Mouse (Mus musculus) A20 (cell line): ENCODE results near the gene Olfr153.
"Not testable (repeated sequence)": the region's sequence is repeated elsewhere in the genome, so short reads cannot be mapped to it uniquely, and the experiment has no call there.

Experiments
- DNase-seq: peaks from one replicate; pipeline ENCODE4 v3.0.0-alpha.2; 2011; ENCODE audit warnings: low read depth, low spot score

Gene Olfr153

GRCm38 (mm10) chr2:87531496-87531895, at the start of gene Olfr153:
Gene Olfr153, plus strand, starts transcription at chr2:87531796.
- DNase-seq = no peak

DNA sequence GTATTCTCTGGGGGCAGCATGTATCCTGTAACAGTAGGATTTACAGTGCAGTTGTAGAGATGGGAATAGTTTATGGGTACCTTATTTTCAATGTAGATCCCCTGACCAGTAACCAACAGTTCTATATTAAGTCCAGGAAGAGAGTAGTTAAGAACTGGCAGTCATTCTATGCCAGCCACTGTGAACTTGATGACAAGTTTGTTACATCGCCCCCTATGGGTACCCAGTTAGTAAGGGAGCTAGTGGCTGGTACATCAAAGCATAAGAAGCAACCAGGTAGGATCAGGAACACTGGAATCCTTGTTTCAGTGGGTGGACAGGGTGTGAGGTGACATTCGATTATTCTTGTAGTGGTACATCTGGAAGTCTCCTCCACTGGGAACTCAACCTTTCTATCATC, 49.3 kb upstream of the Olfr153 start:
- DNase-seq = no peak

- not testable (repeated sequence) for DNase-seq
These were observed 34.6 kb upstream of the Olfr153 start, which contains the start of gene Pramel7 for GRCm38 (mm10) chr2:87496993-87497392. Gene Pramel7, minus strand, starts transcription at chr2:87497093.

DNA sequence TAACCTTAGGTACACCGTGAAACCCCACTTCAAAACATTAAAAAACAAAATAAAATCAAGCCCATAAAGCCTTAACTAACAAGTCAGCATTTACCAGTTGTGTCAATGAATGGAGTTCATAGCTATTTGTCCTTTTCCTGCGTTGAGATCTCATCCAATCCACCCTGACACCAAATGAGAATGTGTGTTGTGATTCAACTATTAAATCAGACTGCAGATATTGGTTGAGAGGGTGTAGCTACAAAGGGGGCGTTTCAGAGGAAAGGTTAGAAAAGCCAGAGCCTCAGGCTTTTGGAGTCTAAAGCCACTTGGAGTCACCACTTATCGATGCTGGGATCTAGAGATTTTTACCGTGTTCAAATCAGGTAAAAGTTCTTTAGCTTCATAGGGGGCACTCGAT, 25.3 kb upstream of the Olfr153 start, which contains the start of gene Pramel6:
Gene Pramel6, plus strand, starts transcription at position 301 of the 400 bp plus-strand sequence.
- no peak for DNase-seq

GRCm38 (mm10) chr2:87515046-87515445, 16.6 kb upstream of the Olfr153 start:
- DNase-seq = no peak

DNA sequence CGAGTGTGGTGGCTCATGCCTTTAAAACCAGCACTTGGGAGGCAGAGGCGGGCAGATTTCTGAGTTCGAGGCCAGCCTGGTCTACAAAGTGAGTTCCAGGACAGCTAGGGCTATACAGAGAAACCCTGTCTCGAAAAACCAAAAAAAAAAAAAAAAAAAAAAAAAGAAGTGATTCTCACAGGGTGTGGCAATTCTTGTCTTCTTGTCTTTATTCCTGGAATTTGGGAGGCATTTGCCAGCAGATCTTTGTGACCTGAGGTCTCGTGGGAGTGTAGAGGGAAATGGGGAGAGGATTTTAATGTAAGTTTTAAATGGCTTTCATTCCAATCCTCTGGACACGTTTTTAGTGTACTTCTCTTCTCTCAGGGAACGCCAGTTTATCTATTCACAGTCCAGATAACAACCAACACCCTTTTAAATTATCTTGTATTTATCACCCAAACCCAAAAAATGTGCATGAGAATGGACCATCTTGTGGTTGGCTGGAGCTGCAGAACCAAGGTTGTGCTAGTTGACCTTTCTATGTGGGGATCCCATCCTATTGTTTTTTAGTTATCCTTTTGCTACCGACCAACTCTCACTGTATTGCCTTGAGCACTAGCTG, 16.0 kb upstream of the Olfr153 start:
- DNase-seq = no peak

GRCm38 (mm10) chr2:87516581-87516980, 15.0 kb upstream of the Olfr153 start:
- no peak for DNase-seq

DNA sequence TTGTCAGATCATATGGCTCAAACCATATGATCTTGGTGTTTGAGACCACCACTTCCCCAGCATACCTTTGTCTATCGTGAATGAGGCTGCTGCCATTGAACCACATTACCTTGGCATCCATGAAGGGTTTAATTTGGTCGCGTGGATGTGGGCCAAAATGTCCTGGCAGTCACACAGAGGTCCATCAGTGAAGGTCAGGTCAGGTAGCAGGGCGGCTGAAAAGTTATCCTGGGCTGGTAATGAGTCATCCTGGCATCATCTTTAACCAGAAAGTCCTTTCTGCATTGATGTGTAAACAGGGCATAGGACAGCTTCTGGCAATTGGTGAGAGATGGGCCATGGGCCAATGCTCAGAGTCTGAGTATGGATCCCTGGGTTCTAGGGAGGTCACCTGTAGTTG, 10.9 kb upstream of the Olfr153 start:
- no peak for DNase-seq

DNA sequence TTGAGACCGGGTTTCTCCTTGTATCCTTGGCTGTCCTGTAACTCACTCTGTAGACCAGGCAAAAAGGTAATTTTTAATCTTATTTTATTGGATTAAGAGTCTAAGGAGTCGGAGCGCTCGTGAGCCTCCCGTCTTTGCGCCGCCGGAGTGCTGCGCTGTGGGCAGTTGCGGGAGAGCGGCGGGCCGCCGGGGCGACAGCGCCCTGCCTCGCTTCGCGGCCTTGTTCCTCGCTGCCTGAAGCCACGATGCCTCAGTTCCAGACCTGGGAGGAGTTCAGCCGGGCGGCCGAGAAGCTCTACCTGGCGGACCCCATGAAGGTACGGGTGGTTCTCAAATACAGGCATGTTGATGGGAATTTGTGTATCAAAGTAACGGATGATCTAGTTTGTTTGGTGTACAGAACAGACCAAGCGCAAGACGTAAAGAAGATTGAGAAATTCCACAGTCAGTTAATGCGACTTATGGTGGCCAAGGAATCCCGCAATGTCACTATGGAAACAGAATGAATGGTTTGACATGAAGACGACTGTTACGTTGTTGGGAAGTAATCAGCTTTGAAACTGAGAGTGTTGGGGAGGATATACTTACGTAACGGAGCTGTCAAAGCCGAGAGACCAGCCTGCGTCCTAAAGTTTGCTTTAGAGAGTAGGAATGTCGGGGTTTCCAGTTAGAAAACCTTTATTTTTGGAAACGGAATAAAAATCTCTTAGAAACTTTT, 5.5 kb upstream of the Olfr153 start:
- not testable (repeated sequence) for DNase-seq

- DNase-seq = no peak
These were observed 3.2 kb downstream of the Olfr153 start for GRCm38 (mm10) chr2:87534826-87535225.

DNA sequence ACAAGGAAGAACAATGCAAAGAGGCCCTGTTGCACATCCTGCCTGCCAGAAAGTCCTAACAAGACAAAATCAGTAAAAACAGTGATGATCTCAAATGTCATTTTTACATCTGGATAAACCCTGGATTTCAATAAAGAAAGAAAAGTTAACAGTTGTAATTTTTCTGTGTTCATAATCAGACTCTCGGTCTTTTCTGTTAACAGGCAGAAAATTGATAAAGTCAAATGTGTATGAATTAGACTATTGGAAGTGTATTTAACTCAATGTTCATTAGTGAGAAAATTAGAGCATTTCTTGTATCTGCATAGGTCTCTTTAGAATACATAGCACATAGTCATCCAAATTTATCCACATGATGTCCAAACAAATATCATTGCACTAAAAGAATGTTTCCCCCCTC, 13.8 kb downstream of the Olfr153 start, which contains the start of gene Olfr1128:
Gene Olfr1128, minus strand, starts transcription at position 101 of the 400 bp plus-strand sequence.
- no peak for DNase-seq

GRCm38 (mm10) chr2:87573602-87574001, 42.0 kb downstream of the Olfr153 start, which contains the start of gene Olfr1129:
Gene Olfr1129, plus strand, starts transcription at chr2:87573902.
- not testable (repeated sequence) for DNase-seq
